Mouse (Mus musculus): Measurements from ENCODE around the gene Spi1. TPM values are rescaled to one million over a fixed set of nuclear protein-coding genes. Genes with fewer than 3 reads are reported as not detected.

Gene Spi1
- total and polyA plus RNA-seq, 2 experiments = 3.7 to 16.5 TPM

DNA sequence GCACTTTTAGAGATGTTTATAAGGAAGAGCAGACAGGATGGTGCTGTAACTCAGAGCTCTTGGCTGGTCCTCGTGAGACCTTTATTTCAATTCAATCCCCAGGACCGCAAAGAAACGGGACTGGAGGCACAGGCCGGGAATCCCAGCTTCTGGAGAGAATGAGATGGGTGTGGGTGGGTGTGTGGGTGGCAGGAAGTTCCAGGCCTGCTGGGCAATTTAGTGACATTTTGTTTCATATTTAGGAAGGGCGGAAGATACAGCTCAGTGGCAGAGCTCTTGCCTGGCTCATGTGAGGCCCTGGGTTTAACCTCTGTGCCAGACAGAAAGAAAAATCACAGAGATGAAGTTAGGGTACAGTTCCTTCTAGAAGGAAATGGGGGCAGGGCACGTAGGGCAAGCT is 8.0 kb downstream of the Spi1 start:
- no peak for TF ChIP-seq CTCF (IDR thresholded peaks at IDR 0.05; ENCODE audit: low read depth, low read length)
- no peak for TF ChIP-seq POLR2A (IDR thresholded peaks at IDR 0.05; ENCODE audit: extremely low read depth, insufficient read depth, low read length)
- WGBS = 72% methylated on average over 6 of the region's 6 CpGs

DNA sequence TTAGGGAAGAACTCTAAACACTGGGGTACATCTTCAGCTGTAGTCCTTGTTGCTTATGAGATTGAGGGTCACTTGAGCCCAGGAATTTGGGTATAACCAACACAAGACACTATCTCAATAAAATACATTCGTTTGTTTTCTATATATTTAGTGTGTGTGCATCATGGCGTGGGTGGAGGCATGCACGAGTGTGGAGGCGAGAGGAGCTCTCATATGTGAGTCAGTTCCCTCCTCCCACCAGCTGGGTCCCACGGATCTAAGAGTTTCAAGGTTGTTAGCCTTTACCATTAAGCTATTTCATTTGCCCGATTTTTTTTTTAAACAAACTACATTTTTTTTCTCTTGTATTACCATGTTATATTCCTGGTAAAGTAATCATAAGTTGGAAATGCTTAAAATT is 8.6 kb downstream of the Spi1 start:
- H3K27me3 ChIP-seq (ENCODE audit: control insufficient read depth, insufficient read depth, low read length) = no peaks in the 10 kb centered on the region
- no peak for TF ChIP-seq POLR2A (IDR thresholded peaks at IDR 0.05; ENCODE audit: extremely low read depth, insufficient read depth, low read length)
- no peak for TF ChIP-seq CTCF (IDR thresholded peaks at IDR 0.05; ENCODE audit: low read depth, low read length)
- no peaks in the 10 kb centered on the region for H3K4me1 ChIP-seq (ENCODE audit: control insufficient read depth, insufficient read depth, low read length)
- no peaks in the 10 kb centered on the region for H3K36me3 ChIP-seq (ENCODE audit: control insufficient read depth, insufficient read depth, low read length)
- no peak for DNase-seq (ENCODE audit: extremely low read depth, low read depth, low spot score)
- H3K9ac ChIP-seq (ENCODE audit: low read depth, low read length) = no peak overlapping the region
- H3K27ac ChIP-seq (replicated peaks; ENCODE audit: insufficient read depth, low read depth, low read length) = no peak overlapping the region
- 78% methylated on average over 6 of the region's 6 CpGs for WGBS
- H3K79me2 ChIP-seq (ENCODE audit: control insufficient read depth, insufficient read depth, low read length) = no peaks in the 10 kb centered on the region
- H3K4me3 ChIP-seq (ENCODE audit: insufficient read depth, low read depth, low read length) = no peak overlapping the region

More for the DNA sequence above, 8.0 kb downstream of the Spi1 start:
- H3K4me3 ChIP-seq (ENCODE audit: insufficient read depth, low read depth, low read length) = no peak overlapping the region
- no peaks in the 10 kb centered on the region for H3K36me3 ChIP-seq (ENCODE audit: control insufficient read depth, insufficient read depth, low read length)
- no peaks in the 10 kb centered on the region for H3K27me3 ChIP-seq (ENCODE audit: control insufficient read depth, insufficient read depth, low read length)
- no peak overlapping the region for H3K27ac ChIP-seq (replicated peaks; ENCODE audit: insufficient read depth, low read depth, low read length)
- H3K79me2 ChIP-seq (ENCODE audit: control insufficient read depth, insufficient read depth, low read length) = no peaks in the 10 kb centered on the region
- H3K9ac ChIP-seq (ENCODE audit: low read depth, low read length) = no peak overlapping the region
- DNase-seq (ENCODE audit: extremely low read depth, low read depth, low spot score) = no peak
- H3K4me1 ChIP-seq (ENCODE audit: control insufficient read depth, insufficient read depth, low read length) = no peaks in the 10 kb centered on the region

- Histone ChIP-seq H3K27me3 (ENCODE audit: control insufficient read depth, insufficient read depth, low read length) (no peaks in the 10 kb centered on the region), H3K27ac (replicated peaks; ENCODE audit: insufficient read depth, low read depth, low read length) (peak overlapping the region; percentile 39), H3K9ac (ENCODE audit: low read depth, low read length) (peak overlapping the region; percentile 45; the same call in 1 of the 2 replicates), H3K36me3 (ENCODE audit: control insufficient read depth, insufficient read depth, low read length) (no peaks in the 10 kb centered on the region), H3K79me2 (ENCODE audit: control insufficient read depth, insufficient read depth, low read length) (no peaks in the 10 kb centered on the region), H3K4me1 (ENCODE audit: control insufficient read depth, insufficient read depth, low read length) (no peaks in the 10 kb centered on the region), H3K4me3 (ENCODE audit: insufficient read depth, low read depth, low read length) (peak overlapping the region; percentile 57)
- DNase-seq (ENCODE audit: extremely low read depth, low read depth, low spot score) = no peak
- no peak for TF ChIP-seq POLR2A (IDR thresholded peaks at IDR 0.05; ENCODE audit: extremely low read depth, insufficient read depth, low read length)
- TF ChIP-seq CTCF (IDR thresholded peaks at IDR 0.05; ENCODE audit: low read depth, low read length) = no peak
- 80% methylated on average over 14 of the region's 14 CpGs for WGBS
Observed at GRCm38 (mm10) chr2:91096524-91096923, 14.3 kb downstream of the Spi1 start.

DNA sequence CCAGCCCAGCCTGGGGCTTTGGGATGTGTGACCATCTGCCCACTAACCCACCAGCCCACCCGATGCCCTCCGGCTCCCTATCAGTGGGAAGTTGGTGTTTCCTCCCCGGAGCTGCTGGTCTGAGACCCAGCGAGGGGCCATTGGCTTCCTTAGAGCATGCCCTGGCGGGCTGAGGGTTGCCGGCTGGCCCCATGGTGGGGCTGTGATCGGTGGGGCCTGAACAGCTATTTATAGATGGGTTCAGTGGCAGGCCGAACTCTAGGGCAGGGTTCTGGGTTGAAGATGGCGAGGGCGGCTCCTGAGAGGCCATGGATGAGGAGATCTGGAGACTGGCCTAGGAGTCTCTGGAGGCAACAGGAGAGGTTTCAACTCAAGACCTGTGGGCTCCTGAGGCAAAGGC is 14.8 kb downstream of the Spi1 start:
- H3K4me3 ChIP-seq (ENCODE audit: insufficient read depth, low read depth, low read length) = peak overlapping the region; percentile 57
- peak overlapping the region; percentile 39 for H3K27ac ChIP-seq (replicated peaks; ENCODE audit: insufficient read depth, low read depth, low read length)
- WGBS = 78% methylated on average over 10 of the region's 10 CpGs
- peak overlapping the region; percentile 45; the same call in 1 of the 2 replicates for H3K9ac ChIP-seq (ENCODE audit: low read depth, low read length)
- no peaks in the 10 kb centered on the region for H3K27me3 ChIP-seq (ENCODE audit: control insufficient read depth, insufficient read depth, low read length)
- H3K79me2 ChIP-seq (ENCODE audit: control insufficient read depth, insufficient read depth, low read length) = no peaks in the 10 kb centered on the region
- TF ChIP-seq POLR2A (IDR thresholded peaks at IDR 0.05; ENCODE audit: extremely low read depth, insufficient read depth, low read length) (no peak), CTCF (IDR thresholded peaks at IDR 0.05; ENCODE audit: low read depth, low read length) (no peak)
- no peaks in the 10 kb centered on the region for H3K4me1 ChIP-seq (ENCODE audit: control insufficient read depth, insufficient read depth, low read length)
- no peak for DNase-seq (ENCODE audit: extremely low read depth, low read depth, low spot score)
- H3K36me3 ChIP-seq (ENCODE audit: control insufficient read depth, insufficient read depth, low read length) = no peaks in the 10 kb centered on the region

GRCm38 (mm10) chr2:91098156-91098555 is 16.0 kb downstream of the Spi1 start:
- 28% methylated on average over 2 of the region's 2 CpGs for whole genome bisulfite sequencing
- Histone ChIP-seq H3K4me1 (ENCODE audit: control insufficient read depth, insufficient read depth, low read length) (no peaks in the 10 kb centered on the region), H3K27ac (replicated peaks; ENCODE audit: insufficient read depth, low read depth, low read length) (0 out of 2 replicates have a peak overlapping the region, but pooled peaks have one; percentile 1), H3K4me3 (ENCODE audit: insufficient read depth, low read depth, low read length) (no peak overlapping the region), H3K9ac (ENCODE audit: low read depth, low read length) (0 out of 2 replicates have a peak overlapping the region, but pooled peaks have one; percentile 10), H3K36me3 (ENCODE audit: control insufficient read depth, insufficient read depth, low read length) (no peaks in the 10 kb centered on the region), H3K79me2 (ENCODE audit: control insufficient read depth, insufficient read depth, low read length) (no peaks in the 10 kb centered on the region), H3K27me3 (ENCODE audit: control insufficient read depth, insufficient read depth, low read length) (no peaks in the 10 kb centered on the region)
- peak; percentile 23 for DNase-seq (ENCODE audit: extremely low read depth, low read depth, low spot score)
- no peak for TF ChIP-seq POLR2A (IDR thresholded peaks at IDR 0.05; ENCODE audit: extremely low read depth, insufficient read depth, low read length)

DNA sequence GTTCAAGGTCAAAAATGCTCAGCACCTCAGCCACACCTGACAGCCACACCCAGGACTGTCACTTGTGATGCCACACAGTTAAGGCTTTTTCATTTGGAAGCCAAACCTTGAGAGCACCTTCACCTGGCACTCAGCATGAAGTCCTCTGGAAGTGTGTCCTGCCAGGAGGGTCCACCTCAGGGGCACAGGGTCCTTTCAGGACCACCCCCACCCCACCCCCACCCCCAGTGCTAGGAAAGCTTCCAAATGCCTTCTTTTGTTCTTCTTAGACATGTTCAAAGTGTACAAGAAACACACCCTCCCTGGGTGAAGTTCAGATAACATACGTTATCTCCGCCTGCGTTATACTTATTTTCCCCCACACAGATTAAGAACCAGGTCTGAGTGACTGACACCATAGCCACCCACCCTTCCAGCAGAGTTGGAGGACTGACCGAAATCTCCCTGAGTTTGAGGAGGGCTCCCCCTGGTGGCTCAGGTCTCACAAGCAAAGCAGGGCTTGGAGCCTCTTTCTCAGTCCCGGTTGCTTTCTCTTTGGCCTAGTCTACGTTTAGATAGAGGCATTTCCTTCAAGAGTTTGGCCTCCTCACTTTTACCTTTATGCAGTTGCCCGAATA is 19.0 kb downstream of the Spi1 start:
- peak; percentile 71 for DNase-seq (ENCODE audit: extremely low read depth, low read depth, low spot score)
- Histone ChIP-seq H3K36me3 (ENCODE audit: control insufficient read depth, insufficient read depth, low read length) (no peaks in the 10 kb centered on the region), H3K4me3 (ENCODE audit: insufficient read depth, low read depth, low read length) (no peak overlapping the region), H3K9ac (ENCODE audit: low read depth, low read length) (no peak overlapping the region), H3K27ac (replicated peaks; ENCODE audit: insufficient read depth, low read depth, low read length) (no peak overlapping the region), H3K27me3 (ENCODE audit: control insufficient read depth, insufficient read depth, low read length) (no peaks in the 10 kb centered on the region), H3K4me1 (ENCODE audit: control insufficient read depth, insufficient read depth, low read length) (no peaks in the 10 kb centered on the region), H3K79me2 (ENCODE audit: control insufficient read depth, insufficient read depth, low read length) (no peaks in the 10 kb centered on the region)
- TF ChIP-seq CTCF (IDR thresholded peaks at IDR 0.05; ENCODE audit: low read depth, low read length) (peak; percentile 96), POLR2A (IDR thresholded peaks at IDR 0.05; ENCODE audit: extremely low read depth, insufficient read depth, low read length) (no peak)
- 4% methylated on average over 7 of the region's 7 CpGs for WGBS

All from liver, adult 2 months (tissue).